Mouse (Mus musculus) adrenal gland, adult 10 weeks (tissue): ENCODE data around the gene Nmnat3. TPM values are rescaled to one million over a fixed set of nuclear protein-coding genes. Genes with fewer than 3 reads are reported as not detected.

Experiments
- polyA plus RNA-seq: library from polyadenylated mRNA; stranded (reverse); fragments of 350-450 nt; fragmentation: Illumina TruSeq; extraction: RNeasy Lipid Tissue Mini Kit (QIAGEN cat#74804); gene quantifications from one replicate; pipeline ENCODE4 v1.2.3, GENCODE M21; 2014; ENCODE audit warnings: low read depth, low replicate concordance

Gene Nmnat3
- polyA plus RNA-seq: 9.4 TPM

GRCm38 (mm10) chr9:98287135-98287534 lies at the start of gene Nmnat3:
Nmnat3 (plus strand) TSS chr9:98287435.

GRCm38 (mm10) chr9:98422656-98423055 lies 135.4 kb downstream of the Nmnat3 start, which contains the start of gene Rbp1:
Rbp1 (plus strand) TSS chr9:98422961.

Other genes with a start within 250 kb of the Nmnat3 start
- gene Rbp1, start 135.5 kb downstream of the Nmnat3 start, polyA plus RNA-seq: 0.41 TPM
- not detected for gene Rbp2, start 198.7 kb downstream of the Nmnat3 start, polyA plus RNA-seq